Mouse (Mus musculus): ENCODE results near the gene Fam216b. TPM values are rescaled to one million over a fixed set of nuclear protein-coding genes. Genes with fewer than 3 reads are reported as not detected.

Fam216b gene
- total RNA-seq, 2 experiments from 2014 or later: not detected

GRCm38 (mm10) chr14:78048674-78049073, 40.1 kb downstream of the Fam216b start:
- ATAC-seq (replicated peaks; ENCODE audit: low FRiP score, poor library complexity, severe bottlenecking): no peak

GRCm38 (mm10) chr14:78048258-78048657, 40.5 kb downstream of the Fam216b start:
- no peak for ATAC-seq (replicated peaks; ENCODE audit: low FRiP score, poor library complexity, severe bottlenecking)

GRCm38 (mm10) chr14:78043079-78043478, 45.7 kb downstream of the Fam216b start:
- no peak for ATAC-seq (replicated peaks; ENCODE audit: low FRiP score, poor library complexity, severe bottlenecking)

- no peak for ATAC-seq (replicated peaks; ENCODE audit: low FRiP score, poor library complexity, severe bottlenecking)
Observed at GRCm38 (mm10) chr14:78041886-78042526, 46.8 kb downstream of the Fam216b start.

- no peak for ATAC-seq (replicated peaks; ENCODE audit: low FRiP score, poor library complexity, severe bottlenecking)
Observed at GRCm38 (mm10) chr14:78040643-78041042, 48.2 kb downstream of the Fam216b start.

- no peak for ATAC-seq (replicated peaks; ENCODE audit: low FRiP score, poor library complexity, severe bottlenecking)
Observed at GRCm38 (mm10) chr14:78038876-78039275, 49.9 kb downstream of the Fam216b start.

Other genes with a start within 250 kb of the Fam216b start
- gene Dnajc15, start 213.9 kb downstream of the Fam216b start, total RNA-seq (2015; ENCODE audit: low replicate concordance): 1.7 and 6.1 TPM in 2 replicates
- 1.1 and 9.4 TPM in 2 replicates for gene Dnajc15, start 213.9 kb downstream of the Fam216b start, total RNA-seq (2017; ENCODE audit: low replicate concordance)
- gene Epsti1, start 184.8 kb downstream of the Fam216b start, total RNA-seq (2015; ENCODE audit: low replicate concordance): 5.4 and 13.4 TPM in 2 replicates
- 14.5 and 16.6 TPM in 2 replicates for gene Epsti1, start 184.8 kb downstream of the Fam216b start, total RNA-seq (2017; ENCODE audit: low replicate concordance)
- gene Tnfsf11, start 219.0 kb upstream of the Fam216b start, total RNA-seq (2015; ENCODE audit: low replicate concordance): not detected in 2 replicates
- 0.91 TPM in 1 of 2 replicates, not detected in the other for gene Tnfsf11, start 219.0 kb upstream of the Fam216b start, total RNA-seq (2017; ENCODE audit: low replicate concordance)

Measured in erythroid progenitor cell, adult 5-6 weeks (primary cell).